Mouse (Mus musculus): ENCODE results near the gene Samd15.
"Not testable (repeated sequence)": the region's sequence is repeated elsewhere in the genome, so short reads cannot be mapped to it uniquely, and the experiment has no call there.

Gene Samd15

GRCm38 (mm10) chr12:87199206-87199972 is at the start of gene Samd15:
Gene Samd15, plus strand, starts transcription at chr12:87199723.
- peak; percentile 43 for DNase-seq

DNA sequence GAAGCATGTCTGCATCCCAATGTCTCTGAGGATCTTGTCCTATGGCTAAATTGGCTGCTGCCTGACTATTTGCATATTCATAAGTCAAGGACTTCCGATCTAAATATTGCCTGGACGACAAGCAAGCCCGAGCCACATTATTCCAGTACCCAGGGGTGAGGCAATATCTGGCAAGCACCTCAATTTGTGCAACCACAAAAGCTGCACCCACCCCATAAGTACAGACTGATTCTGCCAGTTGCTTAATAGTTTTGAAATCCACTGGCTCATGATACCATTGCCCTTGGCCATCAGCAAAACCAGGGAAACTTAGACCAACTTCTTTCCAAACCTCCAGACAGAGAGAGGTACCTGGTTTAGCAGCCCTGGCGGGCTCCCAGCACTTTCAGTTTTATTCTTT is 45.1 kb upstream of the Samd15 start:
- DNase-seq: not testable (repeated sequence)

GRCm38 (mm10) chr12:87157361-87157760 is 42.2 kb upstream of the Samd15 start:
- no peak for DNase-seq

GRCm38 (mm10) chr12:87158099-87158498 is 41.4 kb upstream of the Samd15 start:
- DNase-seq: no peak

- no peak for DNase-seq
Measured at GRCm38 (mm10) chr12:87160310-87160709, 39.2 kb upstream of the Samd15 start.

DNA sequence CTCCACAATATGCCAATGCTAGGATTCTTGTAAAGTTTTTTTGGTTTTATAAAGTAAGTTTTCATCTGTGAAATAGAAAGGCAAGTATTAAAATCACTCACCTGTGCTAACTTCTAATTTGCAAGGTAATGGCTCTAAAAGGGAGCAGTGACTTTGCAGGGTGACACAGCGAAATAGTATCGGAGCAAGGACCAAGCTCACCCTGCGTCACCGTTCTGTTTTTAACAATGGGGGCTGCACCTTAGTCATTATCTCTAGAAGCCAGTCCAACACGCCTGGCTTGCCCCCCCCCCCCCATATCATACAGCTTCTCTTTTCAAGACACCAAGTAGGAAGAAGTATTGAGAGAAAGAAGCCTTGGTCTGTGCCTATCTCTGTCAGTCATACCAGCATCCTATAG is 38.7 kb upstream of the Samd15 start:
- no peak for DNase-seq

DNA sequence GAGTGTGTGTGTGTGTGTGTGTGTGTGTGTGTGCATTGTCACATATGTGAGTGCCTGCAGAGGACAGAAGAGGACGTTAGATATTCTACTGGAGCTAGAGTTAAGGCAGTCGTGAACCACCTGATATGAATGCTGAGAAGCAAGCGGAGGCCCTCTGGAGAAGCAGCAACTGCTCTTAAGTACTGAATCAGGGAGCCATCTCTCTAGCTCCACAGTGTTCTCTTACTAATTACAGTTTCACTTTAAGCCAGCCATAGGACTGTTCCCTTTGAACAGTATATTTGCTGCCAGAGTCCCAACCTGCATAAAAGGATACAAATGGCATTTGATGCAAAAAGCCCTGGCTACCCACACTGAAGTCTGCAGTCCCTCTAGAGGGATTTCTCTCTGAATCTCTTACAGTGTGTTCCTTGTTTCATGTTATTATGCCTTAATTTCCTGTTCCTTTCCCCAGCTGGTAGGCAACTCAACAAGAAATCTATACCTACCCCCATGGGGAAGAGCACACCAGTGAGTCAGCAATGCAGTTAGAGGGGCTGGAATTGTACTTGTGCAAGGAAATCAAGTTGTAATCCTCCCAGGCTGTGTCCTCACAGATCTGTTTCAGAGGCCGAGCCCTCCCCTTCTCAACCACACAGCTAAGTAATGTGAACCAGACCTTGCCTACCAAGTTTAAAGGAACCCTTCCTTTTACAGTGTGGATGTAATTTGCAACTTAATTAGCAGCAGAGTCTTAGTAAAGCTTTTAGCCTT is 24.2 kb upstream of the Samd15 start:
- no peak for DNase-seq

DNA sequence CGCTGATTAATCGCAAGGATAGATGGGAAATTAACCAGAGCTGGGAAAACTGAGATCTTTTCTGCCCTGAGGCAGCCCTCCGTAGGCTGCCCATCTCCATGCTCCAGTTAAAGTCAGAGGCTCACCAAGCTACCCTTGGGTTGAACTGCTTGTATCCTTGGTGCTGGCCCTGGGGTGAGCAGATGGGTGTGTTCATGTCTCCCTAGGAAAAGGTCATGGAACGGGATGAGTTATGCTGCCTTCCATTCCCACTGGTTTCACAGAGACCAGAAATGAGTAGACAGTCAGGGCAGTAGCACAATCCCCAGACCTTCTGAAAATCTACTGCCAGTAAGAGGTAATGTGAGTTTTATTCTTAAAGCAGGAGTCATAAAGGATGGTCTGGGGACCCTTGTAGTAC is 21.9 kb upstream of the Samd15 start:
- no peak for DNase-seq

GRCm38 (mm10) chr12:87193008-87193407 is 6.5 kb upstream of the Samd15 start:
- DNase-seq: no peak

GRCm38 (mm10) chr12:87195069-87195468 is 4.5 kb upstream of the Samd15 start:
- no peak for DNase-seq

DNA sequence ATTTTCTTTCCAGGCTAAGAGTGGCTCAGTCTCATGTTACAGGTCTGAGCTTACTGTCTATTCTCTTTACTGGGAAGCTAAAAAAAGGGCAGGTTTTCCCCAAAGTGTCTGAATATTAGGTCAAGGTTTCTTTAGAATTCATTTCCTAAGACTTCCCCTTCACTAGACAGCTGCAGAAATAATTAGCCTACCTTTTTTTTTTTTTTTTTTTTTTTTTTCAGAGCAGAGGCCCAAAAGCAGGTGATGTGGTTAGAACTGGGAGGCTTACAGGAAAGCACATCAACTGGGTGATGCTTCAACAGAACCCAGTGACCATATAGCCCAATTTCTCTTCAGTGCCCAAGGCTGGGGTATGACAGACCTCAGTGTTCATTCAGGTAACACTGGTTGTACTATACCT is 3.2 kb upstream of the Samd15 start:
- no peak for DNase-seq

DNA sequence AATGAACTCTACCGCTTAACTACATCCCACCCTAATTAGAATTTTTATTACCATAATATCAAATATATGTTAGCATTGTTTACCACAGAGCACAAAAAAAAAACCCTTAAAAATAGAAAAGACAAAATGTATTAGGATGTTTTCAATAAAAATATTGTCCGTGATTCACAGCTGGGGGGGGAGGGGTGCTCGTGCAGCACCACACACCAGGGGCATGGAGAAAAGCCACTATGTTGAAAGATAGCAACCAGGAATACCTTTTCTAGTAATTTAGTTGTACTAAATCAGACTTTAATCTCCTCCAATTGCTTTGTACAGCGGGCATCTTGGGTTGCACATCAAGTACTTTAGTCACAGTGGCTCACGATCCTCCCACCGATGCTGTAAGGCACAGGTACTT is 731 bp upstream of the Samd15 start:
- DNase-seq: no peak

- peak; percentile 83 for DNase-seq
Measured at GRCm38 (mm10) chr12:87199973-87200586, 557 bp downstream of the Samd15 start, which contains the start of gene Tmed8. Gene Tmed8, minus strand, starts transcription at chr12:87200454.

- no peak for DNase-seq
Measured at GRCm38 (mm10) chr12:87201694-87202093, 2.2 kb downstream of the Samd15 start.

DNA sequence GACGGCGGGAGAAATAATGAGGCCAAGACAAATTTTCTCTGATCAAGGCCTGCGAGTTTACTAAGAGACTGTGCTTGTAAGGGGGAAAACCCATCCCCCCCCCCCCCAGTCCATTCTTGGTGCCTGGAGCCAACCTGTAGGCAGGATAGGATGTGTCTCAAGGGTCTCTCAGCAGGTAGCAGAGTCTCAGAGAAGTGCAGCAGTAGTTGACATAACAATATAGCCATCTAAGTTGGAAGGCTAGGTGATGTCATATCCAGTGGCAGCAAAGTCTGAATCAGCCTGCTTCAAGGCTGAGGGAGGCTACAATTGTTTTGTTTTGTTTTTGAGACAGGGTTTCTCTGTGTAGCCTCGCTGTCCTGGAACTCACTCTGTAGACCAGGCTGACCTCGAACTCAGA is 6.3 kb downstream of the Samd15 start:
- not testable (repeated sequence) for DNase-seq

DNA sequence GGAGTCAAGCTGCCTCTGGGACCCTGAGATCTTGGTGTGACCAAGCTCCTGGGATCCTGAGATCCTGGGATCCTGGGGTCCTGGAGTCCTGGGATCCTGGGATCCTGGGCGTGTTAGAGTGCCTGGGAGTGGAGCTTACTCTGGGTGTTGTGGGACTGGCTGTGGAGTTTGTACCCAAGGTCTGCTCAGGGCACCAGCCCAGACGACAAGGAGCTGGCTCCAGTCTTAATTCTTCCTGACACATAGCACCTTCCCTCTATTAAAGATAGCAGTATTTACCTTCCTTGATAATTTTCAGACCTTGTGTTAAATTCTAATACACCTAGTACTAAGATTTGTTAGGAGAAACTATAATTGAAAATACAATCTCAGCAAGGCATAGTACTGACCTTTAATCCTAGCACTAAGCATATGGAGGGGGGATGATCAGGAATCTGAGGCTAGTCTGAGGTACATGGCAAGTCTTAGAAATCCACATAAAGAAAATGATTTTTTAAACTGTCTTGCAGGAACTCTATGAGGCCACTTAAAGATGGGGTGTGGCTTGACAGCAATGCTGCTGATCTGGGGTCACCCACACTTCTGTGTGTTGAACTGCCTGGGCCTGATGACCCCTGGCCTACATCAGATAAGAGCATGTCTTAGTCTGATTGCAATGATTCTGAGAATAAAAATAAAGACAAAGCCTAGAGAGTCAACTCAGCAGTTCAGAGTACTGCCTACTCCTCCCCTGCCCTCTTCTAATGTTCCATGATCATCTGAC is 13.5 kb downstream of the Samd15 start:
- DNase-seq: no peak

GRCm38 (mm10) chr12:87216053-87216452 is 16.5 kb downstream of the Samd15 start:
- DNase-seq: no peak

- DNase-seq: no peak
Measured at GRCm38 (mm10) chr12:87217596-87217995, 18.1 kb downstream of the Samd15 start.

- DNase-seq: no peak
Measured at GRCm38 (mm10) chr12:87219362-87219761, 19.8 kb downstream of the Samd15 start.

DNA sequence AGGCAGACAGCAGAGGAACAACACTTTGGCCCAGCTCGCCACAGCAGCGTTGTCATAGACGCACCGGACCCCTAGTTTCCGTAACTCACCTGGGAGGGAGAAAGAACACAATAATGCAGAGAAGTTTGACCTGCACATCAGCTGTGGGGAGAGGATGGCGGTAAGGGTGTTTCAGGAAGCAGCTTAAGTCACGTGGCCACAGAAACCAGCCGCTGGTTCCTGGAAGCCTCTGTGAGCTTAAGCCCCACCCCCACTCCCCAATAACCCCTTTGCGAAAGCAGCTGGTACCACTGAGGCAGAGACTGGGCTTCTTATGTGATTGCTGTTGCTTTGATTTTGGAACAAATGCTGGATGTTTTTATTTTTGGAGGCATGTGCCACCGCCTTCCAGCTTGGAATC is 25.4 kb downstream of the Samd15 start:
- DNase-seq: no peak

GRCm38 (mm10) chr12:87226801-87227200 is 27.3 kb downstream of the Samd15 start:
- no peak for DNase-seq

- no peak for DNase-seq
Measured at GRCm38 (mm10) chr12:87229633-87230032, 30.1 kb downstream of the Samd15 start.

DNA sequence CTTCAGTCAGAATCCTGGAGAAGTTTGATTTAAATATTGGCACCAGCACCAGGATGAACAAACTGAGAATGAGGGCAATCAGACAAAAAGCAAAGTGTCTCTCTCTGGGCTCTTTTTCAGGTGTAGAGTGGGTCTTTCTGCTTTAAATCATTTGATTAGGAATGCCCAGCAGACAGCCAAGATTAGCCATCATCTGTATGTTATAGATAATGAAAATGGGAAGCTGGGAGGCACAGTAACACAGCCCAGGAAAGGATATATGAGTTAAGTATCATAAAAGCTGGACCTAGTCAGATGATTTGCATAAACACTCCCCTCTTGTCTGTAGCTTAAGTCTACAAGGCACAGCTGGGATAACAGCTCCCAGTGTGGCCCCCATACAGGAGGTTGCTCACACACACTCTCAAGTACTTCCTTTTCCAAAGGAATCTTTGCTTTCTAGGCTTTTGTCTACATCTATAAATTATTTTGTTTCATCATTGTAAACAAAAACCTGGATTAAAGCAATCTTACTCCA is 30.9 kb downstream of the Samd15 start:
- DNase-seq: no peak
